Mouse (Mus musculus) forebrain, postnatal 0 days (tissue): ENCODE results near the gene Jdp2. TPM values are rescaled to one million over a fixed set of nuclear protein-coding genes. Genes with fewer than 3 reads are reported as not detected.

Experiments used
- ATAC-seq: fragments of 200-750 bp; cut with Nextera tagmentation; 2 replicates; pipeline ENCODE4 v1.8.0; 2017; ENCODE audit warnings: mild to moderate bottlenecking, moderate library complexity
- DNase-seq: peaks from one replicate; pipeline ENCODE4 v3.0.0-alpha.2; 2015
- H3K27ac ChIP-seq: fragments of 300-500 bp; sonication (generic); 2 replicates; pipeline ENCODE4 v1.5.1; 2014; ENCODE audit warnings: low read depth, mild to moderate bottlenecking, antibody characterized with exemption, low read length, moderate library complexity, mixed read lengths
- H3K27me3 ChIP-seq: fragments of 300-500 bp; sonication (generic); 2 replicates; pipeline ENCODE4 v1.6.1; 2014; ENCODE audit warnings: mild to moderate bottlenecking, low read length, mixed read lengths; ENCODE audit not compliant: insufficient read depth
- H3K36me3 ChIP-seq: fragments of 300-500 bp; sonication (generic); 2 replicates; pipeline ENCODE4 v1.6.1; 2014; ENCODE audit warnings: mild to moderate bottlenecking, moderate library complexity; ENCODE audit not compliant: insufficient read depth
- H3K4me1 ChIP-seq: fragments of 300-500 bp; sonication (generic); 2 replicates; pipeline ENCODE4 v1.6.1; 2014; ENCODE audit warnings: antibody characterized with exemption; ENCODE audit not compliant: insufficient read depth
- H3K4me2 ChIP-seq: fragments of 300-500 bp; sonication (generic); 2 replicates; pipeline ENCODE4 v1.6.1; 2014; ENCODE audit warnings: low read depth, mild to moderate bottlenecking, moderate library complexity
- H3K4me3 ChIP-seq: fragments of 300-500 bp; sonication (generic); 2 replicates; pipeline ENCODE4 v1.5.1; 2014; ENCODE audit warnings: low read depth, low read length, mixed read lengths
- H3K9ac ChIP-seq: fragments of 300-500 bp; sonication (generic); 2 replicates; pipeline ENCODE4 v1.6.1; 2014; ENCODE audit warnings: mild to moderate bottlenecking
- H3K9me3 ChIP-seq: fragments of 300-500 bp; sonication (generic); 2 replicates; pipeline ENCODE4 v1.6.1; 2016; ENCODE audit warnings: low read length
- CTCF ChIP-seq: sonication (generic); IDR thresholded peaks from 2 replicates; pipeline ENCODE4 v1.5.1; 2016; ENCODE audit warnings: antibody characterized with exemption, control low read depth, low read depth
- WGBS: fragments of 180-500 bp; shearing (Covaris S2); extraction: QIAGEN DNeasy Blood & Tissue Kit; methylation state at CpG from one replicate; pipeline ENCODE4 v1.1.7; 2014; 5-methylcytosine and 5-hydroxymethylcytosine counted together
- polyA plus RNA-seq: library from polyadenylated mRNA; unstranded; fragments of >200 nt; fragmentation: Nextera tagmentation; extraction: Ambion mirVana; gene quantifications from 2 replicates; pipeline ENCODE4 v1.2.1, GENCODE M21; 2015
- total RNA-seq: library from RNA; depleted of rRNA; stranded (reverse); fragments of >200 nt; gene quantifications from 2 replicates; pipeline ENCODE4 v1.2.3, GENCODE M21; 2014; rRNA removed

Jdp2 gene
- total RNA-seq, result 10.4 and 17.2 TPM in 2 replicates
- 0.24 and 0.60 TPM in 2 replicates for polyA plus RNA-seq

DNA sequence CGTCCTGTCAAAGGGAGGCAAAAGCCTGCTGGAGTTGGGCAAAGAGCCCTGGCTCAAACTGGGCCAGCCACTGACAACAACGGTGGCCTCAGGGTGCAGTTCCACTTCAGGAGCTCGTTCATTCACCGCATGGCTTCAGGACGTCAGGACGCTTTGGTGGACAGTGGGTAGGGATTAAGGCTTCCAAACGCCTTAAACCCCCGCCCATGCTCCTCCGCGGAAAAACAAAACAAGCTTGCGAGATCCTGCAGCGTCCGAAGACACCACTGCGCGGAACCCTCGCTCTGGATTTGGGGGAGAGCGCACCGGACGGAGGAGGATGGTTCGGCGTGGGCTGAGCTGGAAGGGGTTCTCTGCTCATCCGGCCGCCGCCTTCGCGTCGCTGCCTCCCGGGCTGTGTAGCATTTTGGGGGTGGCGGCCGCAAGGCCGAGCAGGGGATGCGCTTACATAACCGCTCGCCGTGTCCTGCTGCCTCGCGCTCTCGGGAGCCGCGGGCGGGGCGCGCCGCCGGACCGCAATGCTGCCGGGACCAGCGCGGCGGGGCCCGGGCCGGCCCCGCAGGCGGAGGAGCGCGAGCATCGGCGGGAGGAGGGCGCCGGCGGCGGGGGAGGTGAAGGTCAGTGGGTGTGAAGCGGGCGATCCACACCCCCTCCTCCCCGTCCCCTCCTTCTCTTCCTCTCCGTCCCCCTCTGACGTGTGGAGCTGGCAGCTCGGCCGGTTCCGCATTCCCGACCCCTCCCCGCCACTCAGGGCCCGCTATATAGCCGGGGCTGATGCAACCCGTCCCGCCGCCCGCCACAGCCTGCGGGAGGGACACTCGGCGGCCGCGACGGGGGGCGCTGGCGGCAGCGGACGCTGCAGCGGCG lies at the start of gene Jdp2:
Gene Jdp2 (plus strand): TSS at position 417 of the 867 bp plus-strand sequence.
- WGBS, result 1% methylated on average over 73 of the region's 90 CpGs
- peak; percentile 57 for TF ChIP-seq CTCF
- Histone ChIP-seq H3K4me1 (peaks cover 6% of the 10 kb centered on the region), H3K36me3 (no peaks in the 10 kb centered on the region), H3K27me3 (no peaks in the 10 kb centered on the region; the same call in 1 of the 2 replicates), H3K27ac (peak within 1 kb of the TSS; percentile 82), H3K9me3 (no peaks in the 10 kb centered on the region), H3K4me3 (peak within 1 kb of the TSS; percentile 85), H3K4me2 (peak within 1 kb of the TSS; percentile 92), H3K9ac (peak within 1 kb of the TSS; percentile 90)
- ATAC-seq, result peak; percentile 81
- DNase-seq, result peak; percentile 75

DNA sequence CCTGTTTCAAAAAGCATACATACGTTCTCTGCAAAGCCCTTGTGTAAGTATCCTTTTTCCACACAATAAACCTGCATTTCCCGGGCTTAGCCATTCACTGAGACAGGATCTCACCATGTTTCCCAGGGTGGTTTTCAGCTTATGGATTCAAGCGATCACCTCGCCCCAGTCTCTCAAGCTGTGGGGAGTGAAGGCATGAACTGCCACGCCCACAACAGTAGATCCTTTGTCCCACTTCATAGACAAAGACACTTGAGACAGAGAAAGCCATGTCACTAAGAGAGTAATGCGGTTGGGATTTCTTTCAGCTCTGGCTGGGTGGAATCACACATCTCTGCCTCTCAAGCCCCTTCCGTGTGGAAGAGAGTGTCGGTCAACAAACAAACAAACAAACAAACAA lies 49.2 kb upstream of the Jdp2 start:
- no peak overlapping the region for H3K4me3 ChIP-seq
- no peak for DNase-seq
- no peak for ATAC-seq
- no peaks in the 10 kb centered on the region for H3K9me3 ChIP-seq
- no peak for TF ChIP-seq CTCF
- no peaks in the 10 kb centered on the region for H3K27me3 ChIP-seq
- WGBS, result 70% methylated on average over 8 of the region's 8 CpGs
- H3K36me3 ChIP-seq, result no peaks in the 10 kb centered on the region
- H3K4me1 ChIP-seq, result no peaks in the 10 kb centered on the region
- no peak overlapping the region for H3K9ac ChIP-seq
- H3K27ac ChIP-seq, result no peak overlapping the region
- H3K4me2 ChIP-seq, result no peak overlapping the region

DNA sequence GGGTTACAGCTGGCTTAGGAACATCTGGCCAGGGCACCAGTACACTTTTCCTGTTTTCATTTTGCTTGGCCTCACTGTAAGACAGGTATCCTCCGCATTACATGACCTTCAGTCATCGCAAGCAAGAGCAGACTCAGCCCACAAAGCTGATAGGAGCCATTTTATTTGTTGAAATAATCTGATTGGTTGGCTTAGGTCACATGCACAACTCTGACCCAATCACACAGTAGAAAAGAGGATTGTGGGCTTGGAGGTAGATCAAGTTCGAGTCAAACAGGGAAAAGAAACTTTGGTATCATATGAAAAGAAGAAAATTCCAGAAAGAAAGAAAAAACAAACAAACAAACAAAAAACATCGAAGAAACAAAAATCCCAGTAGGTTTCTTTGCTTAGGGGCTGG lies 48.4 kb upstream of the Jdp2 start:
- no peaks in the 10 kb centered on the region for H3K27me3 ChIP-seq
- no peak overlapping the region for H3K4me2 ChIP-seq
- H3K9me3 ChIP-seq, result no peaks in the 10 kb centered on the region
- no peaks in the 10 kb centered on the region for H3K36me3 ChIP-seq
- ATAC-seq, result no peak
- WGBS, result 89% methylated on average over 4 of the region's 4 CpGs
- no peak overlapping the region for H3K4me3 ChIP-seq
- DNase-seq, result no peak
- H3K4me1 ChIP-seq, result no peaks in the 10 kb centered on the region
- H3K27ac ChIP-seq, result no peak overlapping the region
- H3K9ac ChIP-seq, result no peak overlapping the region
- TF ChIP-seq CTCF, result no peak

DNA sequence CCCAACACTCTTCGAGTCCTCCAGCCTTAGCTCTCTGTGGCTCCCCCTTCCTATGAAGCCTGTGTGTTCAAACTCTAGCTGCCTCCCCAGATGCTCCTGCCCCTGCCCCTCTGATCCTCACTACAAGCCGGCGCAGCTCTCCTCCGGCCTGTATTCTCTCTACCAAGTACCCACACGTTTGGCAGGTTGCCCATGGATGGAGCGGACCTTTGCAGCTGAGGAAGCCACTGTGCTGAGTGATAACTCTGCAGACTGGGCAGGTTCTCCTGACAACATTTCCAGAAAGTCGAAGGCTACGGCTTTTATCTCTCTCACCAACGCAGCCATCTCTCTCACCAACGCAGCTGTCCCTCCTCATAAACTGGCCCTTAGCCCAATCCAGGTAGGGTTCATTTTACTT lies 39.5 kb upstream of the Jdp2 start:
- DNase-seq (no peak), ATAC-seq (no peak)
- Histone ChIP-seq H3K4me3 (no peak overlapping the region), H3K9ac (no peak overlapping the region), H3K36me3 (no peaks in the 10 kb centered on the region), H3K4me1 (no peaks in the 10 kb centered on the region), H3K4me2 (no peak overlapping the region), H3K9me3 (no peaks in the 10 kb centered on the region), H3K27ac (no peak overlapping the region), H3K27me3 (no peaks in the 10 kb centered on the region)
- 85% methylated on average over 10 of the region's 10 CpGs for WGBS
- no peak for TF ChIP-seq CTCF

DNA sequence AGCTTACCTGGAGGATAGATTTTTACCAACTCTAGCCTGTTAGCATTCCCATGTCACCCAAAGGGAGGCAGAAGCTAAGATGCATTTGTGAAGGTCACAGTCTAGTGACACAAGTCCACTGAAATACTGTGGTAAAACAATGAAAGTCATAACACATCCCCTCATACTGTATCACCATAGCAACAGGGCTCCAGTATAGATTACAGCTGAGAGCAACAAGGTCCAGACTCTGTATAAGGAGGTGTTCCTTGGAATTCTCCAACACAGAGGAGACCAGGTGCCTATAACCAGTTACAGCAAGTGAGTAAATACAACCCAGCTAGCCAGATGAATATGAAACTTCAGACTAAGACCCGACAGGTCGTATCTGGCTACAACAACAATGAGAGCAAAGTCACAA lies 33.4 kb upstream of the Jdp2 start:
- H3K27ac ChIP-seq, result no peak overlapping the region

DNA sequence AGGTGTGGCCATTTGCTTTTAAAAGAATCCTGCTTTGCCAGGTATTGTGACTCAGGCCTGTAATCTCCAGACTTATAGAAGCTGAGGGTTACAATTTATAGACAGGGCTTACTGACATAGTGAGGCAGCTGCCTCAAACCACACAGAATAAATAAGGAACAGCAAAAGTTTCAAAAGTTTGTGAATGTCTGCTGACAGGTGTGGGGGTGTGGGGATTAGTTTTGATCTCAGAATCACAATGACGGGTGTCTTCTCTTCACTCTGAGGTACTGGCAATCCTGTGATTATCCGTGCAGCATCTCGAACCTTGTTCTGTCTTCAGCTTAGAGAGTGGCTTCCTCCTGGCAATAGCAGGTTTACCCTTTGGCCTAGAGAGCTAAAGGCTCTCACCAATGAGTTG lies 30.5 kb upstream of the Jdp2 start:
- Histone ChIP-seq H3K9ac (no peak overlapping the region), H3K36me3 (no peaks in the 10 kb centered on the region), H3K27ac (no peak overlapping the region), H3K4me1 (0 out of 2 replicates have a peak, but pooled peaks cover 9% of the 10 kb centered on the region), H3K4me2 (no peak overlapping the region), H3K4me3 (no peak overlapping the region), H3K27me3 (no peaks in the 10 kb centered on the region), H3K9me3 (no peaks in the 10 kb centered on the region)
- TF ChIP-seq CTCF, result no peak
- 85% methylated on average over 3 of the region's 3 CpGs for WGBS
- no peak for ATAC-seq
- no peak for DNase-seq

More for the DNA sequence above, 33.4 kb upstream of the Jdp2 start:
- DNase-seq, result no peak
- WGBS, result 81% methylated on average over 2 of the region's 2 CpGs
- ATAC-seq, result no peak
- H3K9me3 ChIP-seq, result no peaks in the 10 kb centered on the region
- H3K4me1 ChIP-seq, result no peaks in the 10 kb centered on the region
- TF ChIP-seq CTCF, result no peak
- H3K27me3 ChIP-seq, result no peaks in the 10 kb centered on the region
- H3K4me3 ChIP-seq, result no peak overlapping the region
- no peaks in the 10 kb centered on the region for H3K36me3 ChIP-seq
- H3K4me2 ChIP-seq, result no peak overlapping the region
- H3K9ac ChIP-seq, result no peak overlapping the region

DNA sequence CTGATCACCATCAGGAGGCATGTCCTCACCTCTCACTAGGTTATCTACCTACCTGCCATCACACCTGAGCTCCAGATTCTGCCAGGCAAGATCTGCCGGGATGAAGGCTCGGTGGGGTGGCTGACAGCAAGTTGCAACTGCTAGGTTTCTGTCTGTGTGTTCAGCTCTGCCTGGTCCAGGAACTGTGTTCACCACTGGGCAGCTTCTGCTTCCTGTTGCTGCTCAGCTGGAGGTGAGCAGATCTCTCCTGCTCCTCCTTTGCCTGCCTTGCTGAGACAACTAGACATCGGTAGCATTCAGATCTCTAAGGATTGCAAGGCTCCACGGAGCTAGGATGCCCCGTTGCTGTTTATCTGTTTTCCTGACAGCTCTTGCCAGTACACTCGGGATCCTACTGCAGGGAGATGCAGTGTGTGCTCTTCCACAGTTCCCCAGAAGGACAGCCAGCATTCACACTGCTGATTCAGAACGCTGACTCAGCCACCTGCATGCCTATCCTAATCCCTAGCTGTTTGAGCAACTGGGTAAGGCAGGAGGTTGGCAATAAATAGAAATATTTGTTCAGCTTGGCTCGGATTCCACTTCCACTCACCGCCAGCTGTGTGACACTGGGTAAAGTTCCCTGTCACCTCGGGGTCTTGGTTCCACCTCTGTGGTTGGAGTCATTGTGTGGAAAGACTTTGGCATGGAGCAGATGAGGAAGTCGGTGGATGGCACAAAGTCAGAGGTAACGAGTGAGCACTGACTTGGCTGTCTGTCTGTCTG lies 29.3 kb upstream of the Jdp2 start:
- Histone ChIP-seq H3K4me3 (no peak overlapping the region), H3K36me3 (no peaks in the 10 kb centered on the region), H3K9me3 (no peaks in the 10 kb centered on the region), H3K4me1 (0 out of 2 replicates have a peak, but pooled peaks cover 9% of the 10 kb centered on the region), H3K4me2 (no peak overlapping the region), H3K9ac (no peak overlapping the region), H3K27ac (no peak overlapping the region), H3K27me3 (no peaks in the 10 kb centered on the region)
- TF ChIP-seq CTCF, result no peak
- 73% methylated on average over 12 of the region's 12 CpGs for WGBS
- no peak for DNase-seq
- ATAC-seq, result no peak
